Mouse (Mus musculus) hindbrain, embryonic 11.5 days (tissue): ENCODE measurements around the gene Slc38a7. TPM values are rescaled to one million over a fixed set of nuclear protein-coding genes. Genes with fewer than 3 reads are reported as not detected.
"Not testable (repeated sequence)": the region's sequence is repeated elsewhere in the genome, so short reads cannot be mapped to it uniquely, and the experiment has no call there.

Experiments used
- ATAC-seq: fragments of 200-750 bp; cut with Nextera tagmentation; 2 replicates; pipeline ENCODE4 v1.8.0; 2017; ENCODE audit warnings: mild to moderate bottlenecking, moderate TSS enrichment, moderate library complexity; ENCODE audit not compliant: low FRiP score
- DNase-seq: peaks from one replicate; pipeline ENCODE4 v3.0.0-alpha.2; 2015; ENCODE audit warnings: low spot score
- H3K27ac ChIP-seq: fragments of 300-500 bp; sonication (generic); 2 replicates; pipeline ENCODE4 v1.5.1; 2014; ENCODE audit warnings: mild to moderate bottlenecking, low read depth, low read length
- H3K27me3 ChIP-seq: fragments of 300-500 bp; sonication (generic); 2 replicates; pipeline ENCODE4 v1.6.1; 2014; ENCODE audit warnings: mild to moderate bottlenecking, low read length, moderate library complexity, mixed read lengths; ENCODE audit not compliant: control insufficient read depth, insufficient read depth
- H3K36me3 ChIP-seq: fragments of 300-500 bp; sonication (generic); 2 replicates; pipeline ENCODE4 v1.6.1; 2014; ENCODE audit warnings: mild to moderate bottlenecking, low read length, moderate library complexity, mixed read lengths; ENCODE audit not compliant: control insufficient read depth, insufficient read depth
- H3K4me1 ChIP-seq: fragments of 300-500 bp; sonication (generic); replicated peaks from 2 replicates; pipeline ENCODE4 v1.6.1; 2014; ENCODE audit warnings: low read length, mixed read lengths; ENCODE audit not compliant: control insufficient read depth, insufficient read depth
- H3K4me2 ChIP-seq: fragments of 300-500 bp; sonication (generic); replicated peaks from 2 replicates; pipeline ENCODE4 v1.6.1; 2014; ENCODE audit warnings: mild to moderate bottlenecking, low read depth, low read length
- H3K4me3 ChIP-seq: fragments of 300-500 bp; sonication (generic); 2 replicates; pipeline ENCODE4 v1.5.1; 2014; ENCODE audit warnings: low read depth, low read length
- H3K9ac ChIP-seq: fragments of 300-500 bp; sonication (generic); 2 replicates; pipeline ENCODE4 v1.6.1; 2014; ENCODE audit warnings: low read depth, low read length
- H3K9me3 ChIP-seq: fragments of 300-500 bp; sonication (generic); 2 replicates; pipeline ENCODE4 v1.6.1; 2016; ENCODE audit warnings: low read length; ENCODE audit not compliant: control insufficient read depth
- WGBS: fragments of 180-500 bp; shearing (Covaris S2); extraction: QIAGEN DNeasy Blood & Tissue Kit; methylation state at CpG from one replicate; pipeline ENCODE4 v1.1.7; 2014; 5-methylcytosine and 5-hydroxymethylcytosine counted together
- polyA plus RNA-seq: library from polyadenylated mRNA; unstranded; fragments of >200 nt; fragmentation: Nextera tagmentation; extraction: Ambion mirVana; gene quantifications from 2 replicates; pipeline ENCODE4 v1.2.1, GENCODE M21; 2014

Slc38a7 gene
- polyA plus RNA-seq, 1 experiment from 2014 or later = 14.3 TPM

DNA sequence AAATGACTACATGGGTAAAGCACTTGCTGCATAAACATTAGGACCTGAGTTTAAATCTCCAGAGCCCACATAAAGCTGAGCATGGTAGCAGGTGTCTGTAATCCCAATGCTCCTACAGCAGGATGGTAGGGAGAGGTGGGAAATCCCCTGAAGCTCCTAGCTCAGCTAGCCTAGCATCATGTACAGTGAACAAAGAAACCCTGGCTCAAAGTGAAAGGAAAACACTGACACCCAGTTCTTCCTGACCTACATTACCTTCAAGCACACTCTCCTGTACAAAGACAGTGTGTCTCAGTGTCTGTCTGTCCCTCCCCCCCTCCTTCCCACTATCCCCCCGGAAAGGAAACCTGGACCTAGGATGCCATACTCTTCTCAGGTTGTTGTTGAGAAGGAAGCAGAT is 53.4 kb downstream of the Slc38a7 start:
- Histone ChIP-seq H3K27me3 (no peaks in the 10 kb centered on the region), H3K9me3 (no peaks in the 10 kb centered on the region), H3K27ac (no peak overlapping the region), H3K4me3 (no peak overlapping the region), H3K4me2 (no peak overlapping the region), H3K9ac (no peak overlapping the region), H3K36me3 (no peaks in the 10 kb centered on the region), H3K4me1 (no peaks in the 10 kb centered on the region)
- no peak for ATAC-seq
- DNase-seq = no peak
- WGBS = 100% methylated on average over 1 of the region's 1 CpGs

DNA sequence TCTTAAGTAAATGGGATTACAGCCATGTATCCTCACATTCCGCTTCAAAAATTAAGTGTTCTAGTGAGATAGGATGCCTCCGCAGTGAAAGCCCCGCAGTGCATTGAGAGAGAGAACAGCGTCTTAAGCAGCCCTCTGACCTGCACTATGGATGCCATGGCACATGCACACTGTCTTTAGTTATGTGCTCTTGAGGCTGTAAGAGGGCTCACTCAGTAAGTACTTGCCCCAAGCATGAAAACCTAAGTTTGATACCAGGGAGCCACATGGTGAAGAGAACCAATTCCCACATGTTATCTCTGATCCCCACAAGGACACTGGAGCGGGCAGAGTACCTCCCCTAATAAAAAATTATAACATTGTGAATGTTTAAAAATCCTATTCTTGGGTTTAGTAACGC is 54.2 kb downstream of the Slc38a7 start:
- H3K27ac ChIP-seq = no peak overlapping the region
- WGBS = 97% methylated on average over 6 of the region's 6 CpGs
- no peaks in the 10 kb centered on the region for H3K36me3 ChIP-seq
- H3K27me3 ChIP-seq = no peaks in the 10 kb centered on the region
- no peak overlapping the region for H3K9ac ChIP-seq
- no peak overlapping the region for H3K4me2 ChIP-seq
- no peak overlapping the region for H3K4me3 ChIP-seq
- DNase-seq = no peak
- ATAC-seq = no peak
- H3K9me3 ChIP-seq = no peaks in the 10 kb centered on the region
- H3K4me1 ChIP-seq = no peaks in the 10 kb centered on the region

- ATAC-seq, H3K4me3 ChIP-seq, H3K9me3 ChIP-seq, H3K36me3 ChIP-seq, H3K9ac ChIP-seq, H3K4me2 ChIP-seq, H3K4me1 ChIP-seq, H3K27ac ChIP-seq, DNase-seq, H3K27me3 ChIP-seq: not testable (repeated sequence)
- WGBS = 92% methylated on average over 5 of the region's 5 CpGs
Measured at GRCm38 (mm10) chr8:95795333-95796061, 57.8 kb downstream of the Slc38a7 start.

Other genes with a start within 250 kb of the Slc38a7 start
- 24.1 and 25.1 TPM in 2 replicates for gene Gins3, start 220.1 kb downstream of the Slc38a7 start, polyA plus RNA-seq
- gene Ndrg4, start 176.6 kb downstream of the Slc38a7 start, polyA plus RNA-seq = 45.0 and 61.6 TPM in 2 replicates
- 18.2 and 21.3 TPM in 2 replicates for gene Setd6, start 137.7 kb downstream of the Slc38a7 start, polyA plus RNA-seq
- 88.2 and 108 TPM in 2 replicates for gene Cnot1, start 46.1 kb downstream of the Slc38a7 start, polyA plus RNA-seq
- gene Sap18b, start 28.2 kb downstream of the Slc38a7 start, polyA plus RNA-seq = 380 and 392 TPM in 2 replicates
- gene Got2, start 35.0 kb upstream of the Slc38a7 start, polyA plus RNA-seq = 82.5 and 84.8 TPM in 2 replicates